Mouse (Mus musculus): Measurements from ENCODE around the gene Atic. TPM values are rescaled to one million over a fixed set of nuclear protein-coding genes. Genes with fewer than 3 reads are reported as not detected.
A peak's percentile ranks its signal among the peaks of the same experiment; 100 is the strongest.

The Atic gene
- 97.7 and 127 TPM in 2 replicates for total RNA-seq (2012; rRNA removed)

- in situ Hi-C loops (cut with MboI; ENCODE audit: low sequenced_read_pairs in 2 of 2, unreplicated experiment in 2 of 2): no loop called here
- H3K4me3 ChIP-seq (ENCODE audit: insufficient read depth in 1 of 2, low read depth in 1 of 2, low read length in 2 of 2, poor library complexity in 1 of 2, severe bottlenecking in 1 of 2): peak within 1 kb of the TSS; percentile 75 to 89
- peak within 1 kb of the TSS; percentile 55; the same call in 1 of the 2 replicates for H3K27ac ChIP-seq (ENCODE audit: insufficient read depth, low read depth, low read length, poor library complexity, severe bottlenecking)
- peak; percentile 93 for DNase-seq (ENCODE audit: low read depth, low spot score)
- H3K9me3 ChIP-seq (ENCODE audit: control insufficient read depth, insufficient read depth, low read depth, low read length): no peaks in the 10 kb centered on the region
- H3K9ac ChIP-seq (ENCODE audit: insufficient read depth, low read depth, low read length, poor library complexity, severe bottlenecking): peak within 1 kb of the TSS; percentile 95
- 0 out of 4 replicates have a peak, but pooled peaks cover 2 to 3% of the 10 kb centered on the region in 2 experiments for H3K4me1 ChIP-seq (ENCODE audit: control insufficient read depth in 2 of 2, insufficient read depth in 2 of 2, low read length in 2 of 2, poor library complexity in 1 of 2)
- H3K36me3 ChIP-seq (ENCODE audit: control insufficient read depth, insufficient read depth, low read length, poor library complexity, severe bottlenecking): peaks cover 14% of the 10 kb centered on the region
- TF ChIP-seq ZC3H11A (IDR thresholded peaks at IDR 0.05; ENCODE audit: borderline replicate concordance, low read depth, low read length) (no peak), HCFC1 (IDR thresholded peaks at IDR 0.05; ENCODE audit: borderline replicate concordance, insufficient read depth, low read length) (0 out of 2 replicates have a peak, but pooled peaks have one; percentile 10), CHD2 (IDR thresholded peaks at IDR 0.05; ENCODE audit: low read depth, low read length) (peak; percentile 65; the same call in 1 of the 2 replicates)
Measured at GRCm38 (mm10) chr1:71556688-71557612, at the start of gene Atic. Gene Atic, plus strand, starts transcription at chr1:71557150.

GRCm38 (mm10) chr1:71507251-71507650 lies 49.7 kb upstream of the Atic start:
- TF ChIP-seq HCFC1 (IDR thresholded peaks at IDR 0.05; ENCODE audit: borderline replicate concordance, insufficient read depth, low read length) (no peak), ZNF384 (IDR thresholded peaks at IDR 0.05; ENCODE audit: low read depth, low read length) (no peak), CHD2 (IDR thresholded peaks at IDR 0.05; ENCODE audit: low read depth, low read length) (no peak), MAFK (IDR thresholded peaks at IDR 0.05; ENCODE audit: insufficient read depth, low read depth, low read length) (no peak), ZC3H11A (IDR thresholded peaks at IDR 0.05; ENCODE audit: borderline replicate concordance, low read depth, low read length) (no peak)
- Histone ChIP-seq H3K9ac (ENCODE audit: insufficient read depth, low read depth, low read length, poor library complexity, severe bottlenecking) (no peak overlapping the region), H3K27ac (ENCODE audit: insufficient read depth, low read depth, low read length, poor library complexity, severe bottlenecking) (no peak overlapping the region), H3K4me3 (ENCODE audit: insufficient read depth in 1 of 2, low read depth in 1 of 2, low read length in 2 of 2, poor library complexity in 1 of 2, severe bottlenecking in 1 of 2) (no peak overlapping the region), H3K9me3 (ENCODE audit: control insufficient read depth, insufficient read depth, low read depth, low read length) (no peaks in the 10 kb centered on the region), H3K36me3 (ENCODE audit: control insufficient read depth, insufficient read depth, low read length, poor library complexity, severe bottlenecking) (no peaks in the 10 kb centered on the region), H3K4me1 (ENCODE audit: control insufficient read depth in 2 of 2, insufficient read depth in 2 of 2, low read length in 2 of 2, poor library complexity in 1 of 2) (peaks cover 0 to 2% of the 10 kb centered on the region in 2 experiments; a peak in 1 of 4 replicates)
- DNase-seq (ENCODE audit: low read depth, low spot score): peak; percentile 40
- in situ Hi-C loops (cut with MboI; ENCODE audit: low sequenced_read_pairs in 2 of 2, unreplicated experiment in 2 of 2): loop anchor here in 1 of 2 experiments (25.0 kb wide), 1 partner anchor 720 kb away; no protein-coding TSS in a partner anchor

DNA sequence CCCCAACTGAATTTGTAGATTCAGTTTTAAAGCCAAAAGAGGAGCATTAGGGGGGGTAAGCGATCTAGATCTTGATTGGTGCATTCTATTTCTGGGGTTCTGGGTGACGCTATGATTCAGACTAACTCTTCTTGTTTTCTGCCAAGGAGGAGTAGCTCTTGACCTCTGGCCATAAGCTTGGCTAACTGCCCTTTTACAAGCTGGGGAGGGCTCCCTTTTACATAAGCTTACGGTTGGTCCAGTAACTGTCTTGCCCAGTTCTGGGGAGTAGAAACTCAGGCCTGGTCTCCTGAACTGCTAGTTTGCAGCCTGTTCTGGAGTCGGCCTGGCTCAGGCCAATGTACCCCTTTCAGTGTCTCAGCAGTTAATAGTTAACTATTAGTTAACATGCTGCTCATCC lies 41.9 kb upstream of the Atic start:
- TF ChIP-seq MAFK (IDR thresholded peaks at IDR 0.05; ENCODE audit: insufficient read depth, low read depth, low read length) (no peak), CHD2 (IDR thresholded peaks at IDR 0.05; ENCODE audit: low read depth, low read length) (no peak), ZNF384 (IDR thresholded peaks at IDR 0.05; ENCODE audit: low read depth, low read length) (no peak), HCFC1 (IDR thresholded peaks at IDR 0.05; ENCODE audit: borderline replicate concordance, insufficient read depth, low read length) (no peak), ZC3H11A (IDR thresholded peaks at IDR 0.05; ENCODE audit: borderline replicate concordance, low read depth, low read length) (no peak)
- Histone ChIP-seq H3K27ac (ENCODE audit: insufficient read depth, low read depth, low read length, poor library complexity, severe bottlenecking) (no peak overlapping the region), H3K9me3 (ENCODE audit: control insufficient read depth, insufficient read depth, low read depth, low read length) (no peaks in the 10 kb centered on the region), H3K4me3 (ENCODE audit: insufficient read depth in 1 of 2, low read depth in 1 of 2, low read length in 2 of 2, poor library complexity in 1 of 2, severe bottlenecking in 1 of 2) (no peak overlapping the region), H3K9ac (ENCODE audit: insufficient read depth, low read depth, low read length, poor library complexity, severe bottlenecking) (no peak overlapping the region), H3K36me3 (ENCODE audit: control insufficient read depth, insufficient read depth, low read length, poor library complexity, severe bottlenecking) (no peaks in the 10 kb centered on the region), H3K4me1 (ENCODE audit: control insufficient read depth in 2 of 2, insufficient read depth in 2 of 2, low read length in 2 of 2, poor library complexity in 1 of 2) (no peaks in the 10 kb centered on the region)
- in situ Hi-C loops (cut with MboI; ENCODE audit: low sequenced_read_pairs in 2 of 2, unreplicated experiment in 2 of 2): loop anchor here in 1 of 2 experiments (25.0 kb wide), 1 partner anchor 728 kb away; no protein-coding TSS in a partner anchor
- DNase-seq (ENCODE audit: low read depth, low spot score): no peak

GRCm38 (mm10) chr1:71528808-71529648 lies 27.9 kb upstream of the Atic start:
- Histone ChIP-seq H3K4me3 (ENCODE audit: insufficient read depth in 1 of 2, low read depth in 1 of 2, low read length in 2 of 2, poor library complexity in 1 of 2, severe bottlenecking in 1 of 2) (no peak overlapping the region), H3K27ac (ENCODE audit: insufficient read depth, low read depth, low read length, poor library complexity, severe bottlenecking) (no peak overlapping the region), H3K9ac (ENCODE audit: insufficient read depth, low read depth, low read length, poor library complexity, severe bottlenecking) (no peak overlapping the region), H3K9me3 (ENCODE audit: control insufficient read depth, insufficient read depth, low read depth, low read length) (no peaks in the 10 kb centered on the region), H3K36me3 (ENCODE audit: control insufficient read depth, insufficient read depth, low read length, poor library complexity, severe bottlenecking) (no peaks in the 10 kb centered on the region), H3K4me1 (ENCODE audit: control insufficient read depth in 2 of 2, insufficient read depth in 2 of 2, low read length in 2 of 2, poor library complexity in 1 of 2) (no peaks in the 10 kb centered on the region)
- TF ChIP-seq MAFK (IDR thresholded peaks at IDR 0.05; ENCODE audit: insufficient read depth, low read depth, low read length) (no peak), ZNF384 (IDR thresholded peaks at IDR 0.05; ENCODE audit: low read depth, low read length) (no peak), ZC3H11A (IDR thresholded peaks at IDR 0.05; ENCODE audit: borderline replicate concordance, low read depth, low read length) (no peak), HCFC1 (IDR thresholded peaks at IDR 0.05; ENCODE audit: borderline replicate concordance, insufficient read depth, low read length) (no peak), CHD2 (IDR thresholded peaks at IDR 0.05; ENCODE audit: low read depth, low read length) (no peak)
- in situ Hi-C loops (cut with MboI; ENCODE audit: low sequenced_read_pairs in 2 of 2, unreplicated experiment in 2 of 2): no loop called here
- no peak for DNase-seq (ENCODE audit: low read depth, low spot score)
